Mouse (Mus musculus) layer of hippocampus, adult 2 months (tissue): ENCODE results near the gene Caskin1. TPM values are rescaled to one million over a fixed set of nuclear protein-coding genes. Genes with fewer than 3 reads are reported as not detected.

Experiments
- DNase-seq, 2 experiments: peaks; one replicate each; pipeline ENCODE4 v3.0.0; 2022; ENCODE audit warnings: low spot score in 2 of 2
- H3K27ac ChIP-seq: fragments of 200-600 bp; 2 replicates; pipeline ENCODE4 v1.8.1; 2022
- H3K4me3 ChIP-seq: fragments of 200-600 bp; 2 replicates; pipeline ENCODE4 v1.8.1; 2022; ENCODE audit warnings: mild to moderate bottlenecking
- CTCF ChIP-seq: fragments of 200-600 bp; conservative IDR thresholded peaks from 2 replicates; pipeline ENCODE4 v1.8.1; 2022; ENCODE audit warnings: antibody characterized with exemption, mild to moderate bottlenecking, moderate library complexity
- total RNA-seq, 2 experiments: library from RNA; stranded (reverse); gene quantifications; 2 replicates each; pipeline ENCODE4 v1.2.3; 2021

Gene Caskin1
- total RNA-seq, 2 experiments from 2014 or later, result 153 to 158 TPM

- peak; percentile 69 for TF ChIP-seq CTCF
- Histone ChIP-seq H3K27ac (no peak overlapping the region), H3K4me3 (no peak overlapping the region)
- no peak for DNase-seq
Measured at GRCm38 (mm10) chr17:24461580-24461979, 26.8 kb upstream of the Caskin1 start.

- no peak overlapping the region for H3K27ac ChIP-seq
- no peak overlapping the region for H3K4me3 ChIP-seq
- no peak for DNase-seq
- TF ChIP-seq CTCF, result no peak
Measured at GRCm38 (mm10) chr17:24462932-24463331, 25.5 kb upstream of the Caskin1 start.

- no peak overlapping the region for H3K4me3 ChIP-seq
- no peak for DNase-seq
- no peak overlapping the region for H3K27ac ChIP-seq
- TF ChIP-seq CTCF, result peak; percentile 49
Measured at GRCm38 (mm10) chr17:24463374-24464133, 24.8 kb upstream of the Caskin1 start.

- no peak for TF ChIP-seq CTCF
- no peak for DNase-seq
- Histone ChIP-seq H3K27ac (no peak overlapping the region), H3K4me3 (no peak overlapping the region)
Measured at GRCm38 (mm10) chr17:24468636-24469246, 19.7 kb upstream of the Caskin1 start.

GRCm38 (mm10) chr17:24469336-24469909 lies 19.0 kb upstream of the Caskin1 start:
- no peak for TF ChIP-seq CTCF
- no peak for DNase-seq
- peak overlapping the region; percentile 94 for H3K4me3 ChIP-seq
- peak overlapping the region; percentile 96 for H3K27ac ChIP-seq

GRCm38 (mm10) chr17:24469910-24470602 lies 18.3 kb upstream of the Caskin1 start, which contains the start of the genes E4f1 and Pgp:
Gene E4f1, minus strand, starts transcription at chr17:24470313.
Gene Pgp, plus strand, starts transcription at chr17:24470392.
- TF ChIP-seq CTCF, result peak; percentile 23; the same call in 1 of the 2 replicates
- Histone ChIP-seq H3K4me3 (peak within 1 kb of the TSS; percentile 94), H3K27ac (peak within 1 kb of the TSS; percentile 96)
- peak; percentile 99 for DNase-seq

GRCm38 (mm10) chr17:24470701-24471527 lies 17.5 kb upstream of the Caskin1 start:
- TF ChIP-seq CTCF, result no peak
- Histone ChIP-seq H3K27ac (peak overlapping the region; percentile 96), H3K4me3 (peak overlapping the region; percentile 94)
- DNase-seq, result no peak

- DNase-seq, result no peak
- Histone ChIP-seq H3K4me3 (peak overlapping the region; percentile 94), H3K27ac (peak overlapping the region; percentile 96)
- TF ChIP-seq CTCF, result no peak
Measured at GRCm38 (mm10) chr17:24472512-24472911, 15.9 kb upstream of the Caskin1 start.

GRCm38 (mm10) chr17:24473612-24474275 lies 14.7 kb upstream of the Caskin1 start, which contains the start of gene Bricd5:
Gene Bricd5, plus strand, starts transcription at chr17:24473884.
- Histone ChIP-seq H3K27ac (peak within 1 kb of the TSS; percentile 96), H3K4me3 (peak within 1 kb of the TSS; percentile 94; the same call in 1 of the 2 replicates)
- DNase-seq, result no peak
- no peak for TF ChIP-seq CTCF

GRCm38 (mm10) chr17:24474557-24474956 lies 13.8 kb upstream of the Caskin1 start:
- peak; percentile 55 to 79 for DNase-seq
- TF ChIP-seq CTCF, result no peak
- no peak overlapping the region for H3K4me3 ChIP-seq
- peak overlapping the region; percentile 96 for H3K27ac ChIP-seq

- H3K4me3 ChIP-seq, result no peak overlapping the region
- no peak for TF ChIP-seq CTCF
- DNase-seq, result no peak
- H3K27ac ChIP-seq, result peak overlapping the region; percentile 96
Measured at GRCm38 (mm10) chr17:24475586-24475985, 12.8 kb upstream of the Caskin1 start.
